Mouse (Mus musculus): ENCODE data around the gene Wiz. TPM values are rescaled to one million over a fixed set of nuclear protein-coding genes. Genes with fewer than 3 reads are reported as not detected.

Gene Wiz
- 10 to 100 TPM in 2 of 3 experiments, 1 to 10 TPM in 1; 9.5 to 14.6 (median 11.6) TPM for polyA plus RNA-seq (2017; shearing (Covaris generic))

DNA sequence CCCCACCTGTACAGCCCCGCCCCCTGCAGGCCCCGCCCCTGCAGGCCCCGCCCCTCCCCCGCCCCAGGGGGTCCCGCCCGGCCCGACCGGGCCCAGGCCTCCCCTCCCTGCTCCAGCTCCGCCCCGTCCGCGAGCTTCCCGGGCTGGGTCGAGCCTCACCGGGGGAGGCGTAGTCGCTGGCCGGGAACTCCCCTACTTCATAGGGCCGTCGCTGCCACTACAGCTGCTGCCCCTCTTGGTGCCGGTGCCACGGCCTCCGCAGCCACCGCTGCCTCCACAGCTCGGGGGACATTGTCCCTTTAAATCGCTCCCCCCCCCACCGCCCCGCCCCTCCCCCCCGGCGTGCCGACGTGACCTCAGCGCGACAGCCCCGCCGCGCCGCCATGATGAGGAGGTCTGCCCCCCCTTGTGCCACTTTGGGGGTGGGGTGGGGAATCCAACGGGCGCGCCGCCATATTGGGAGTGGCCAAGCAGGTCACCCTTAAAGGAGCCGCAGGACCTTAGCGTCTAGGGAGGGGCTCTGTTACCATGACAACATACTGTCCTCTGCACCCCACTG lies at the start of gene Wiz:
Wiz (minus strand) TSS at position 339 of the 559 bp plus-strand sequence.
- peak; percentile 80 for ATAC-seq

DNA sequence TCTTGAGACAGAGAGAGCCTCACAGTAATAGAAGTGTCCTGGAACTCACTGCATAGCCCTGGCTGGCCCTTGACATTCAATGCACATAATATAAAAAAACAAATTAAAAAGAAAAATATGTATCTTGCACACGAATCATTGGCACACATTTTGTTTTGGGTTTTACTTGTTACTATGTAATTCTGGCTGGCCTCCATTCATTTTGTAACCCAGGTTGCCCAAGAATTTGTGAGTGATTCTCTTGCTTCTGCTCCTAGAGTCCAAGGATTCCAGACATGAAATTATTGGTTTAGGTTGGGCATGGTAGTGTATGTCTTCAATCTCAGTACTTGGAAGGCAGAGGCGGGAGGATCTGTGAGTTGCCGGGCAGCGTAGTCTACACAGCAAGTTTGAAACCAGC lies 47.9 kb upstream of the Wiz start:
- no peak for ATAC-seq

DNA sequence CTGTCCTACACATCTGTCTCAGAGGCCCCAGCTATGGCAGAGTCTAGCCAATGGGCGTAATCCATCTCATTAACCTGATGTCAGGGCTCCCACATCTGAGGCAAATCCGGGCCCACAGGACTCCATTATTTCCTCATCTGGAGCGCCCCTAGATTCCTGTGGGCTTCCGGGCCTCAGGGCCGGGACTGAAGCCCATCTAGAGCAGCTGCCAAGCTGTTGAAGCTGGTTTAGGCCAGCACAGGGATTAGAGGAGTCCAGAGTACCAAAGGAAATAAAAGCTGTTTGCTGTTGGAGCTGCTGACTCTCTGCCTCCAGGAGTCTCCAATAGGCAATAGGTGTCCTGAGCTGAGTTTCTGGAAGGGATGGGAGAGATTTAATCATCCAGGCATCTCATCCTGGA lies 45.9 kb upstream of the Wiz start:
- no peak for ATAC-seq

DNA sequence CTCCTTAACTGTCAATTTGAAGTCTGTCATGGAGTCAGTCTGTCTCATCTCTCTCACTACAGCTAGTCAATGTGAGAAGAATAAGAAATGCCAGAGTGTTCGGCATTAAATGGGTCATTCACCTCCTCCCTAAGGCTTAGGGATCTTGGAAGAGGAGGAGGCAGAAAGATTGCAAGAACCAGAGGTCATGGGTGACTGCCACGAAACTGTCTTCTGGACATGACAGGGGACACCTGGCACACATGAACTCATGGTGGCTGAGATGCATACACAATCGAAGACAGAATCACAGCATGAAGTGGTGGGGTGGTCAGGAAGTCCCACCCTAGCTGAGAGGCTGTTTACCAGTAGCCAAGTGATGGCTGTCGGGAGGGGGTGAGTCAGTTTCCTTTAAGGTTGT lies 45.1 kb upstream of the Wiz start:
- no peak for ATAC-seq

DNA sequence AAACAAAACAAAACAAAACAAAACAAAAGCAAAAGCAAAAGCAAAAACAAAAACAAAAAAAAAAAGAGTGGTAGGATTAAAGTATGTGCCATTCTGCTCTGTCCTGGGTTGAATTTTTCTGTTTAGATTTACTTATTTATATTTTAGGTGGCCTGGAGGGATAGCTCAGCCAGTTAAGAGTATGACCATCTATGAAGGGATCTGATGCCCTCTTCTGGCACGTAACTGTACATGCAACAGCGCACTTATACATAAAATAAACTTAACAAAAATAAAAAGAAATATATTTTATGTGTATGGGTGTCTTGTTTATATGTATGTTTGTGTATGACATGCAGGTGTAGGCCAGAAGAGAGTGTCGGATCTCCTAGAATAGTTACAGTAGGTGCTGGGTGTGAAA lies 42.7 kb upstream of the Wiz start:
- ATAC-seq, result peak; percentile 41

DNA sequence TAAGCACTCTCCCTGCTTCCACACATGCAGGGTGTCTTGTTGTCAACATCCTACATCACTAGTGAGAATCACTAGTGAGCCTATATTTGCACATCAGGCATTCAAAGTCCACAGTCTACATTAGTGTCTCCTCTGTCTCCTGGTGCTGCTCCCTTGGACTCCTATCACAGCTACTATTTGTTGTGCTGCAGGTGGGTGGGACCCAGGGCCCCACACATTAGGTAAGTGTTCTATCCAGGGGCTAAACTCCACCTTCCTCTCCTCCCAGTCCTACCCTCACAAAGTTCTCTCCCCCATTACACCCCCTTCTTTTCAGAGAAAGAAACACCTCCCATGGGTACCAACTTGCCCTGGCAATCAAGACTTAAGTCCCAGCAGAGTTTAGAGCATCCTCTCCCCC lies 37.4 kb upstream of the Wiz start:
- ATAC-seq, result no peak

DNA sequence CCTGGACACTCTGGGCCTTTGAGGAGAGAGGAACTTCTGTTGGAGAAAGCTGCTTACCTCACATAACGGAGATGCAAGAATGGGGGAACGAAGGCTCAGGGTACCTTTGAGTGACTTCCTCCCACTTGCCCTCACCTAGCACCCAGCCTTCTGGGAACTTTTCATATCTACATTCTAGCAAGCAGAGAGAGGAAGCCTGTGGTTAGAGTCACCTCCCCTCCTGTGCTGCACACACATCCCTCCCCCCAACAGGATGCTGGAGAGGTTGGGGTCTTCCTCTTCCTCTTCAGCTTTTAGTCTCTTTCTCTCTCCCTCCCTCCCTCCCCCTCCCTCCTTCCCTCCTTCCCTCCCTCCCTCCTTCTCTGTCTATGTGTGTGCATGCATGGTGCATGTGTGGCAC lies 34.8 kb upstream of the Wiz start, which contains the start of gene Pglyrp2:
Pglyrp2 (minus strand) TSS at position 134 of the 400 bp plus-strand sequence.
- ATAC-seq, result peak; percentile 98

DNA sequence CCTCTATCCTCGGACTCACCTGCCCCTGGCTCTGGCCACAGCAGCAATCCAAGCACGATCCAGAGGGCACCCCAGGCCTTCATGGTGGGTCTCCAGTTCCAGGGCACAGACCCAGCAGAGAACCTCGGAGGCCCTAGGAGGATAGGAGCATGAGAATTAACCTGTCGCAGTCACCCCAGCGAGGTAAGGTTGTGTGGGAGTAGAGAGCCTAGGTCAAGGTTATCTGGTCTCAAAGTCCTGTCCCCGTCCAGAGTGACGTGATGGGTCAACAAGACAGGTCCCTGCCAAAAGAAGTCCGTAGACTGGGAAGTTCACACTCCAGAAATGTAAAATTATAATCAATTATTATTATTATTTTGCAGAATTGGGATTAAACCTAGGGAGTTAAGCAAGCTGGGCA lies 31.5 kb upstream of the Wiz start:
- ATAC-seq, result no peak

DNA sequence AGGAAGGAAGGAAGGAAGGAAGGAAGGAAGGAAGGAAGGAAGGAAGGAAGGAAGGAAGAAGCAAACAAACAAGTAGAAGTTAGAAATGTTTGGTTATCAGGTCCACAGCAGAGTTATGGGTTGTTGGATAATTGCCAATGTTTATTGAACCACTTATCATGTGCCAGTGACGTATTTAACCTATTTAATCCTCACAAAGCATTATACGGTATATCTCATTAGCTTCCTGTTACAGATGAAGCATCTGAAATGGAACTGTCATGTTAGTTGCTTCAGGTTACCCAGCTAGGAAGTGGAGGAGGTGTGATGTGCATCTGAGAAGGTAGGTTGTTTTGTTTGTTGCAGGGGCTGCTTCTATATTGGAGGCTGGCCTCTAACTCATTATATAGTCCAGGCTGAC lies 30.8 kb upstream of the Wiz start:
- no peak for ATAC-seq

DNA sequence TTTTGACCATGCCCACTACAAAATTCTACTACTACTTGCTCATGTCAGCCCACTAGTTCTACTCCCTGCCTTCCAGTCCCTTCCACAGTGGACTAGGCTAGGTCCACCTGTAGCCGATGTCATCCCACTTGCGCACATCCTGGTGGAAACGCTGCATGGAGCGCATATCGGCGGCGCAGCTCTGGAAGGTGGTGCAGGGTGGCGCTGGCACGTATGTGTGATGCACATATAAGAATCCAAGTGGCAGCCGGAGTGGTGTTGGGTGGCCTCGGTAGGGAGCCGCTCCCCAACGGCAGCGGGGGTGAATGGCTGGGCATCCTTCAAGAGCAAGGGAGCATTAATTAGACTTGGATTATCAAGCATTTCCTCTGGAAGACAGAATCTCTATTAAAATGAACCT lies 27.5 kb upstream of the Wiz start:
- no peak for ATAC-seq

DNA sequence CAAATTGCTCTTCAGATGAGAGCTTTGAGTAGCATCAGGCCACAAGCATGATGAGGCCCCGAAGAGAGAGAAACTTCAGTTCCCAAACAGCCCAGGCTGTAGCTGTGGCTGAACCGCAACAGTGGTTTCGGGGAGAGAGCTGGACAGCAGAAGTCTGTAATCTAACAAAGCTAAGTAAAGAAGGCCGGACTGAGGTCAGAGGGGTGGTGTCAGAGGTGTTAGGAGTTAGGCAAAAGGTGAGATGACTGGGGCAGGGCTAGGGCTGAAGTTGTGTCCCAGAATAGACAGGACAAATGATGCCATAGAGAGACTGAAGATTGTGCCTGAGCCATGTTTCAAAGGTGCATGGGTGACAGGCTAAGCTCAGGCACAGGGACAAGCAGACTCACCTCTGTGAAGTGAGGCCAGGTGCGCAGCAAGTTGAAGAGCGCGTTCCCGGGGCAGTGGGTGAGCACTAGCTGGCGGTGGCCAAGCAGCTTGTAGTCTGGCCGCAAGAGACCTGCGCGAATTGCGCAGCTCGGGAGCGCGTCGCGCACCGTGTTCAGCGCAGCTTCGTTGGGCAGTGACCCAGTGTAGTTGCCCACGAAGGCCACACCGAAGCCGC lies 26.3 kb upstream of the Wiz start:
- no peak for ATAC-seq

DNA sequence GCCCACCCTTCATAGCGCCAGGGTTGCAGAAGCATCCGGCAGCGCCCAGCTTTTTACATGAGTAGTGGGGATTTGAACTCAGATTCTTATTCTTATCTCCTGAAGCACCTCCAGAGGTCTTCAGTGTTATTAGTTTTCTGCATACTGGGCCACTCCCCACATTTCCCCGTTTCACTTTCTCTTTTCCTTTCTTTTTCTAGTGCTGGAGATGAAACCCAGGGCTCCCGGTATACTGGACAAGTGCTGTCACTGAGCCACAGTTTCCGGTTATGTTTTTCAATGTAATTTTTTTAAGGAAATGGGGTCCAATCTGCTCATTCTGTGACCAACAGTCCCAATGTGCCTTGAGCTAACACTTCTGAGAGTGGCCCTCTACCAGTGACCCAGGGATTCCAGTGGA lies 22.7 kb upstream of the Wiz start:
- peak; percentile 43 for ATAC-seq

DNA sequence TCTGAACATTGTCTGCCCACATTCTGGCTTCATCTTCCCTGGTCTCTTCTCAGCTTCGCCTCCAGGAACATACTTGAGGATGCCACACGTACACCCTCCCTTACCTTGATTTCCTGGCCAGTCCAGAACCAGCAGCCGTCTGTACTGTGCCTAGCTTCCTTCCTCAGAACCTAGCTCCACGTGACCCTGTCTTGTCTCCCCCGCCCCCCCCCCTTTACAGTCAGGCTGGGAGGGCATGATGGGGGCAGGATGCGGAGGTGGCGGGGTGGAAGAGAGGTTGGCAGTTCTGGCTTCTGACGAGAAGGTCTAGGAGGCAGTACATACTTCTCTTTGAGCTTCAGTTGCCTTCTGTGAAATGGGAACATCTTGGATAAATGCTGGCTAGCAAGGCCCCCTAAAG lies 14.2 kb upstream of the Wiz start, which contains the start of gene Rasal3:
Rasal3 (minus strand) TSS at position 167 of the 400 bp plus-strand sequence.
- peak; percentile 85 for ATAC-seq

DNA sequence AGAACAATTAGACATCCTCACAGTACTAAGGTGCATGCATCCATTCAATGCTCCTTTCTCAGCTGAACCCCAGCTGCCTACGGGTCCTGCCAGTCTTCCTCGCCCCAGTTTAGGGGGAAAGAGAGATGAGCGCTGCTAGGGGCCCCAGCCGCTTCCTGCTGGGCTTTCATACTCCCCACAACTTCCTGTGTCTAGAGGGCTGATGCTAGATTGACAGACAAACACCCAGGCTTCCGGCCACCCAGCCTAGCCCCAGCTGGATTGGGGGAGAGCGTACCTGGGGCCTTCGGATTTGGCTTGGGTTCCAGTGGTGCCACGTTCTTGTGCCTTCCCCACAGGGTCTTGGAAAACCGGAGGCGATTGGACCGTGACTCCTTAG lies 13.5 kb upstream of the Wiz start:
- ATAC-seq, result peak; percentile 90

DNA sequence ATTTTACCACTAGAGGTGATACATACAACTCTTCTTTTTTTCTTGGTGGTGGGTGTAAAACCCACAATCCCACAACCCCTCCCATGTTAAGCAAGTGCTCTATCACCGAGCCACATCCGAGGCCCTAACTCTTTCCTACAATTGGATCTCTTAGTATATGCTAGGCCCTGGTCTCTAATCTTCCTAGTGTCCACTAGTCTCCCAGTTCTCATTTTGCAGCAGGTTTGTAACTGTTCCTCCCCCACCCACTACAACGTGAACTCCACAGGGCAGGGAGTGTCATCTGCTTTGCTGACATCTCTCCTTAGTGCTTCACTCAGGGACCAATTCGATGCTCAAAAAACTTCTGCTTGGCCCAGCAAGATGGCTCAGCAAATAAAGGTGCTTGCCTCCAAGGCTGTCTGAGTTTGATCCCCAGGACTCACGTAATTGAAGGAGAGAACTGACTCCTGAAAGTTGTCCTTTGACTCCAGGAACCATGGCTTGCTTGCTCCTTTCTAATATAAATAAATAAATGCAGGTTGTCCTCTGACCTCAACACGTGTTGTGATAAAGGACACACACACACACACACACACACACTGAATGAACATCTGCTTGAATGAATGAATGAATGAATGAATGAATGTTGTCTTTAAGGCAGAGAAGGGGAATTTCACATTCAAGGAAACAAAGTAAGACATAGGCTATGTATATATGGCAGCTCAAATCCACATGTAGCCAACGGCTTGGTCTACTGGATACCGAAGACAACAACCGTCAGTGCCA lies 13.0 kb upstream of the Wiz start:
- ATAC-seq, result no peak

DNA sequence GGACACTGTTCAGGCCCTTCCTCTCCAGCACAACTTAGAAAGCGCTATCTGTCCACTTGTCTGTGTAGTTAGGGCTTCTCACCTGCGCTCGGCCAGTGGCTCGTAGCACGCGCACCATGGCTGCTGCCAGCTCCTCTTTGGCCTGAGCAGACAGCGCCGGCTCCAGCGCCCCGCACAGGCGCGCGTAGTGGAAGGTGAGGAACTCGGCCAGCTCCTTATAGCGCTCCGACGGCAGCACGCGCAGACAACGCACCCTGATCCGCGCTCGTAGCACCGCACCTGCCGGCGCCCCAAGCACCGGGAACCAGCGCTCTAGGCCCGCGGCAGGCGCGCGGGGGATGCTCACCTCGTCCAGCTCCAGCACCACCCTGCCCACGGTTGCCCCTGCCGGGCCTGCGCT lies 7.0 kb upstream of the Wiz start:
- no peak for ATAC-seq

DNA sequence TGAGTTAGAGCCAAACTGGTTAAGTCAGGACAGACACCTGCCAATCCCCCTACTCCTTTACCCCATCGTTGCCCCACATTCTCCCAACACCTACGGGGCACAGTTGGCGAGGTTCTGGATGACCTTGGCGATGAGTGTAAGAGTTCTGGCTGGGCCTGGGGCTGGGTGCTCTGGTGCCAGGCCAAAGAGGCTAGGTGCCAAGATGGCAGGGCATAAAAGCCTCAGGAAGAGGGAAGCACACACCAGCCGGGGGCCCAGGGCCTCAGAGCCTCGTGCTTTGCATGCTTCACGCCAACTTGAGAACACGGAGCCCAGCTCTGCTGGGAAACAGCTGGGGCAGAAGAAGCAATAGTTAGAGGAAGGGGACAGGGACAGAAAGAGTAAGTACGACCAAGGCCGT lies 4.7 kb upstream of the Wiz start:
- ATAC-seq, result no peak

DNA sequence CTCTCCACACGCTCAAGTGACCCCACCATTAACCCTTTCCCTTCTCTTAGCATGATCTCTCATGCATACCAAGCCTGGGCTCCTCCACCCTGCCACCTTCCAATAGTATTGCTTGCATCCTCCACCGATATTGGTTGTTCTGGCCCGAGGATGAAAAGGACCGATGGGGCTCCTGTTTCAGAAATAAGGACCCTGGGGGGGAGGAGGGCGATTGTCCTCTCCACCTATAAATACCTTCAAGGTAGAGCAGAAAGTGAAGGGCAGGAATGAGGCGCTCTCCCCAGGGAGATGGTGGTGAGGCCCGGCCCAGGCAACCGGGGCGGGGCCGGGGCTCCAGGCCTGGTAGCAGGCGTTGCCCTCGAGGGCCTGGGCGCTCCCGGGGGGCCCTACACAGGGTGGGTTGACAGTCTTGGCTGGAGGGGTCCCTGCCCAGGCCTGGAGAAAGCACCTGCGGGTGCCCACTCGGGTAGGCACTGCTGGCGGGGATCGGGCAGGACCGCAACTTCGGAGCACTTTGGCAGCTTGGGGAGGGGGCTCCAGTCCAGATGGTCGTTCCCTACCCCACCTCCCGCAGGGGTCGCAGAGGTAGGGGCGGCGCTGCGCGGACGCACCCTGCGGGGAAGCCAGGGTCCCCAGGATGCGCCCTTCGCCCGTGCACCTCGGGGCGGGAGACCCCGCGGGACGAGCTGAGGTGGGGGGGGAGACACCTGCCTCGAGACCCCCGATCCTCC lies 704 bp downstream of the Wiz start:
- ATAC-seq, result peak; percentile 6

DNA sequence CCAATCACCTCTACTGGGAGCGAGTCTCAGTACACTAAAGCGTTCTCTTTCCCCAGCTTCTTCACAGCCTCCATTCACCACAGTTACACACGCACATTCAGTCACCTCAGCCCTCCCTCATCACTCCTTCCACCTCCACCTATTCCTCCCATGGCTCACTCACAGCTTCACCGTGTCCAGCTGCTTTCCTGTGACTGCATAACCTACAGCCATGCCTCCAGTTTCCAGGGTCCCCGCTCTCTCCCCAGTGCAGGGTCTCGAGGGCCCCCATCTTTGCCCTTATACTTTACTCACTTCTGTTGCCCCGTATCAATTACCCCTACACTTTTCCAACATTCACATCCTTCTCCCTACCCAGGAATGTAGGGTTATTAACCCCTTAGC lies 1.3 kb downstream of the Wiz start:
- no peak for ATAC-seq

DNA sequence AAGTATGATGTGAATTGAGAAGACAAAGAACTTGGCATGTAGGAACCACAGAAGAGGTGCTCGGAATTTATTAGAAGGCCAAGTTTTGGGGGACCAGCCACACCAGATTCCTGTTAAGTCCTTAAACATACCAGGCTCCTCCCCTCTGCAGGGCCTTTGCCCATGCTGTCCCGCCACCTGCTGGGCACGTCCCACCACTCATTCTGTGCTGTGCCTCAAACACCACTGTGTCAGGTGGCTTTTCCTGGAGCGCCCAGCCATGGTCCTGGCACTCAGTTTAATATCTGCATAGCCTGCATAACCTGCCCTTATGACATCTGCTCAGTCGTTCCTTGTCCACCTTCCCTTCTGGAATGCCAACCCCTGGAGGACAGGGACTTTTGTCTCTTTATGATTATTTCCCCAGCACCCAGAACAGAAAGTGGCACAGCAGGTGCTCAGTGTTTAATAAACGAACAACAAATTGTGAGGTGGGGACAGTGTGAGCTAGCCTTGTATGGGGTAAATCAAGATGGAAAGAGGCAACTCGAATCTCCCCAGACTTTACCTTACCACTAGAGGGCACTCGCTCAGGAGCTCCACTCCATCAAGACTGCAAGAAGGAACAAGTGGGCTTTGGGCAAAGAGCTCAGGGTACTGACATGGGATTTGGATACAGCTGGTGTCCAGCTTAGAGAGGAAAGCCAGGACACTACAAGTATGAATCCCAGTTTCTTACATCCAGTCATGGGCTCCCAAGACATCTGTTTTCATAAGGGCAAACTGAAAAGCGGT lies 2.4 kb downstream of the Wiz start:
- ATAC-seq, result peak; percentile 33

DNA sequence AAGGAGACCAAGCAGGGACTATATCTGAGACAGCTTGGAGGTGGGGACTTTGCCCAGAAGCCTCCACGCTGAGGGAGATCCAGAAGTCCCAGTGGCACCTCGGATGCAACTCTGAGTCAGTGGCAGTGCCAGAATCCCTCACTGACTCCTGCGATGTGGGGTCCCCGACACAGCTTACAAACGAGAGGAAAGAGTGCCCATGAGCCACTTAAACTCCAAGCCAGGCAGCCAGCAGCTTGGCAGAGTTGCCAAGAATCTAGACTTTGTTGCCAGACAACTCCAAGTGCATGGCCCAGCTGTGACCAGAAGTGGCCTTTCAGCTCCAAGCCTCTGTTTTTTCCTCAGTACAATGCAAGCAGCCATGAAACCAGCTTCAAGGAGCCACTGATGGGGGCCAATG lies 5.6 kb downstream of the Wiz start:
- no peak for ATAC-seq

DNA sequence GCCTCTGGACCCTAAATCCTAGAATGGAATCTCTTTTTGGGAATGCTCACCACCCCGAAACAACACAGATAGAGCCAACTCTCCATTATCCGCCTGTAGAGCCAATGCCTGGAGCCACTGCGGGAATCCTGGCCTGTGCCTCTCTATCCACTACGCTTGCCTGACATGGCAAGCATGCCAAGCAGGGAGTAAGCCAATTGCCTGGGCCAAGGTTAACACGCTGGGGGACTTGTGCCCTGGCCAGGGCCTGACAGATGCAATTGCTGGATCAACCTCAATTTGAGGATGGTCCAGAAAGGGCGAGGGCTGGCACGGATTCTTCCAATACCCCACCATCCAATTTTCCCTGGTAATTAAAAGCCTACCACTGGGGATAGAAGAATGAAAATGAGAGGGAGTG lies 6.7 kb downstream of the Wiz start:
- ATAC-seq, result no peak

DNA sequence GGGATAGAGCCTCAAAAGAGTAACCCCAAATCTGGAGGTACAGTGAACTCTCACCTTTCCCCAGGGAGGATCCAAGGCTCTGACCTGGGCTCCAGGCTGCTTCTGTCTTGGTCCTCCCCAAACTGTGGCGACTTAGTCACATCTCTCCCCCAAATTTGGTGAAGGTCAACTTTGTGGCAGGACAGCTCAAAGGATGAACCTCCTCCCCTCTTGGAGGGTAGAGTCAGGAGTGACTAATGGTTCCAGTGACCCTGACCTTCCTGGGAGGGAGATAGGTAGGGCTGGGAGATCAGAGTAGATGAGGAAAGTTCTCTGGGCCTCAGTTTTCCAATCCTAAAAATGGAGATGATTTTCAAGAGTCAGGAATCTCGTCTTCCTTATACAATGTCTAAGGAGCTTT lies 10.5 kb downstream of the Wiz start:
- no peak for ATAC-seq
